Mouse (Mus musculus): Measurements from ENCODE around the gene Dab1. TPM values are rescaled to one million over a fixed set of nuclear protein-coding genes. Genes with fewer than 3 reads are reported as not detected.

Gene Dab1
- total and polyA plus RNA-seq, 3 experiments: not detected

- Histone ChIP-seq H3K9me3 (replicated peaks; ENCODE audit: insufficient read depth, low read length) (no peaks in the 10 kb centered on the region), H3K9ac (ENCODE audit: control insufficient read depth, low read depth, low read length, poor library complexity, severe bottlenecking) (no peak overlapping the region), H3K27me3 (ENCODE audit: control insufficient read depth in 1 of 2, insufficient read depth in 2 of 2, low read length in 2 of 2) (no peaks in the 10 kb centered on the region), H3K79me2 (ENCODE audit: control insufficient read depth, insufficient read depth, low read length, poor library complexity) (no peaks in the 10 kb centered on the region; the same call in 1 of the 2 replicates), H3K4me1 (ENCODE audit: control insufficient read depth in 1 of 2, insufficient read depth in 2 of 2, low read length in 2 of 2) (no peaks in the 10 kb centered on the region), H3K4me3 (ENCODE audit: control insufficient read depth in 1 of 2, insufficient read depth in 1 of 2, low read depth in 2 of 2, low read length in 2 of 2) (no peak overlapping the region), H3K27ac (ENCODE audit: control insufficient read depth, low read depth, low read length) (no peak overlapping the region), H3K36me3 (ENCODE audit: control insufficient read depth in 1 of 2, insufficient read depth in 2 of 2, low read length in 2 of 2) (no peaks in the 10 kb centered on the region)
- no peak for DNase-seq (ENCODE audit: low read depth, low spot score)
- TF ChIP-seq BHLHE40 (IDR thresholded peaks at IDR 0.05; ENCODE audit: borderline replicate concordance, low read depth, low read length): no peak
- TF ChIP-seq SIN3A (IDR thresholded peaks at IDR 0.05; ENCODE audit: low read length): no peak
- TF ChIP-seq TBP (IDR thresholded peaks at IDR 0.05; ENCODE audit: low read depth, low read length): no peak
- TF ChIP-seq ZMIZ1 (IDR thresholded peaks at IDR 0.05; ENCODE audit: low read depth, low read length): no peak
- TF ChIP-seq ELF1 (IDR thresholded peaks at IDR 0.05; ENCODE audit: low read depth, low read length): no peak
- TF ChIP-seq ETS1 (IDR thresholded peaks at IDR 0.05; ENCODE audit: low read depth, low read length): no peak
- TF ChIP-seq TCF12 (IDR thresholded peaks at IDR 0.05; ENCODE audit: low read depth, low read length): no peak
- TF ChIP-seq GATA1 (IDR thresholded peaks at IDR 0.05; ENCODE audit: low read depth, low read length): no peak
- no peak for TF ChIP-seq CTCF (IDR thresholded peaks at IDR 0.05 in 2 of 3, conservative IDR thresholded peaks at IDR 0.05 in 1 of 3; ENCODE audit: control insufficient read depth in 1 of 3, insufficient read depth in 1 of 3, low read depth in 2 of 3, low read length in 3 of 3, poor library complexity in 1 of 3, severe bottlenecking in 1 of 3)
- no peak for TF ChIP-seq POLR2AphosphoS2 (IDR thresholded peaks at IDR 0.05; ENCODE audit: low read length)
- no peak for TF ChIP-seq MYB (IDR thresholded peaks at IDR 0.05; ENCODE audit: low read depth, low read length)
- no peak for TF ChIP-seq CHD1 (IDR thresholded peaks at IDR 0.05; ENCODE audit: low read depth, low read length)
- no peak for TF ChIP-seq USF2 (IDR thresholded peaks at IDR 0.05; ENCODE audit: borderline replicate concordance in 1 of 2, insufficient read depth in 1 of 2, low read depth in 1 of 2, low read length in 2 of 2)
Measured at GRCm38 (mm10) chr4:104436411-104436810, 817.3 kb downstream of the Dab1 start.

GRCm38 (mm10) chr4:104438730-104439129 lies 819.6 kb downstream of the Dab1 start:
- no peak overlapping the region for H3K4me3 ChIP-seq (ENCODE audit: control insufficient read depth in 1 of 2, insufficient read depth in 1 of 2, low read depth in 2 of 2, low read length in 2 of 2)
- H3K4me1 ChIP-seq (ENCODE audit: control insufficient read depth in 1 of 2, insufficient read depth in 2 of 2, low read length in 2 of 2): no peaks in the 10 kb centered on the region
- no peak overlapping the region for H3K9ac ChIP-seq (ENCODE audit: control insufficient read depth, low read depth, low read length, poor library complexity, severe bottlenecking)
- H3K79me2 ChIP-seq (ENCODE audit: control insufficient read depth, insufficient read depth, low read length, poor library complexity): no peaks in the 10 kb centered on the region
- no peak for DNase-seq (ENCODE audit: low read depth, low spot score)
- H3K27ac ChIP-seq (ENCODE audit: control insufficient read depth, low read depth, low read length): no peak overlapping the region
- H3K9me3 ChIP-seq (replicated peaks; ENCODE audit: insufficient read depth, low read length): no peaks in the 10 kb centered on the region
- no peaks in the 10 kb centered on the region for H3K36me3 ChIP-seq (ENCODE audit: control insufficient read depth in 1 of 2, insufficient read depth in 2 of 2, low read length in 2 of 2)
- TF ChIP-seq CTCF (IDR thresholded peaks at IDR 0.05 in 2 of 3, conservative IDR thresholded peaks at IDR 0.05 in 1 of 3; ENCODE audit: control insufficient read depth in 1 of 3, insufficient read depth in 1 of 3, low read depth in 2 of 3, low read length in 3 of 3, poor library complexity in 1 of 3, severe bottlenecking in 1 of 3) (no peak), RCOR1 (IDR thresholded peaks at IDR 0.05; ENCODE audit: low read depth, low read length) (no peak), USF1 (IDR thresholded peaks at IDR 0.05; ENCODE audit: low read depth, low read length) (no peak), MYB (IDR thresholded peaks at IDR 0.05; ENCODE audit: low read depth, low read length) (no peak), UBTF (IDR thresholded peaks at IDR 0.05; ENCODE audit: borderline replicate concordance, insufficient read depth, low read depth, low read length) (no peak), CHD2 (IDR thresholded peaks at IDR 0.05; ENCODE audit: low read length) (no peak), TCF12 (IDR thresholded peaks at IDR 0.05; ENCODE audit: low read depth, low read length) (no peak)
- no peaks in the 10 kb centered on the region for H3K27me3 ChIP-seq (ENCODE audit: control insufficient read depth in 1 of 2, insufficient read depth in 2 of 2, low read length in 2 of 2)

Measured in MEL (cell line).